Mouse (Mus musculus): ENCODE data around the gene Hist1h2bg. TPM values are rescaled to one million over a fixed set of nuclear protein-coding genes. Genes with fewer than 3 reads are reported as not detected.
A peak's percentile ranks its signal among the peaks of the same experiment; 100 is the strongest.

Hist1h2bg gene
- polyA plus RNA-seq, 1 experiment from 2014 or later = 3.2 TPM

- Histone ChIP-seq H3K36me3 (ENCODE audit: control insufficient read depth, insufficient read depth, low read length) (no peaks in the 10 kb centered on the region), H3K27ac (ENCODE audit: low read depth, low read length) (no peak overlapping the region), H3K4me2 (replicated peaks; ENCODE audit: low read depth, low read length) (no peak overlapping the region), H3K9ac (ENCODE audit: low read depth, low read length) (no peak overlapping the region), H3K4me1 (replicated peaks; ENCODE audit: control insufficient read depth, insufficient read depth, low read length) (no peaks in the 10 kb centered on the region), H3K9me3 (ENCODE audit: control insufficient read depth, low read length) (no peaks in the 10 kb centered on the region), H3K4me3 (ENCODE audit: low read depth, low read length) (no peak overlapping the region), H3K27me3 (ENCODE audit: control insufficient read depth, insufficient read depth, low read length) (no peaks in the 10 kb centered on the region)
- 91% methylated on average over 5 of the region's 5 CpGs for WGBS
- no peak for DNase-seq (ENCODE audit: low spot score)
- no peak for ATAC-seq (ENCODE audit: low FRiP score)
These were observed 22.0 kb downstream of the Hist1h2bg start for GRCm38 (mm10) chr13:23593051-23593770.

GRCm38 (mm10) chr13:23595185-23595584, 24.0 kb downstream of the Hist1h2bg start:
- Histone ChIP-seq H3K9me3 (ENCODE audit: control insufficient read depth, low read length) (no peaks in the 10 kb centered on the region), H3K4me2 (replicated peaks; ENCODE audit: low read depth, low read length) (no peak overlapping the region), H3K36me3 (ENCODE audit: control insufficient read depth, insufficient read depth, low read length) (no peaks in the 10 kb centered on the region), H3K27ac (ENCODE audit: low read depth, low read length) (no peak overlapping the region), H3K9ac (ENCODE audit: low read depth, low read length) (no peak overlapping the region), H3K4me3 (ENCODE audit: low read depth, low read length) (no peak overlapping the region), H3K4me1 (replicated peaks; ENCODE audit: control insufficient read depth, insufficient read depth, low read length) (no peaks in the 10 kb centered on the region), H3K27me3 (ENCODE audit: control insufficient read depth, insufficient read depth, low read length) (no peaks in the 10 kb centered on the region)
- DNase-seq (ENCODE audit: low spot score) (no peak), ATAC-seq (ENCODE audit: low FRiP score) (no peak)
- 84% methylated on average over 2 of the region's 2 CpGs for WGBS

- no peaks in the 10 kb centered on the region for H3K9me3 ChIP-seq (ENCODE audit: control insufficient read depth, low read length)
- no peaks in the 10 kb centered on the region for H3K4me1 ChIP-seq (replicated peaks; ENCODE audit: control insufficient read depth, insufficient read depth, low read length)
- H3K27me3 ChIP-seq (ENCODE audit: control insufficient read depth, insufficient read depth, low read length) = no peaks in the 10 kb centered on the region
- no peak overlapping the region for H3K4me2 ChIP-seq (replicated peaks; ENCODE audit: low read depth, low read length)
- ATAC-seq (ENCODE audit: low FRiP score) (no peak), DNase-seq (ENCODE audit: low spot score) (no peak)
- 84% methylated on average over 7 of the region's 7 CpGs for WGBS
- H3K9ac ChIP-seq (ENCODE audit: low read depth, low read length) = no peak overlapping the region
- no peak overlapping the region for H3K4me3 ChIP-seq (ENCODE audit: low read depth, low read length)
- H3K27ac ChIP-seq (ENCODE audit: low read depth, low read length) = no peak overlapping the region
- H3K36me3 ChIP-seq (ENCODE audit: control insufficient read depth, insufficient read depth, low read length) = no peaks in the 10 kb centered on the region
These were observed 24.6 kb downstream of the Hist1h2bg start for GRCm38 (mm10) chr13:23595622-23596372.

- Histone ChIP-seq H3K4me2 (replicated peaks; ENCODE audit: low read depth, low read length) (no peak overlapping the region), H3K4me3 (ENCODE audit: low read depth, low read length) (no peak overlapping the region), H3K9ac (ENCODE audit: low read depth, low read length) (no peak overlapping the region), H3K36me3 (ENCODE audit: control insufficient read depth, insufficient read depth, low read length) (no peaks in the 10 kb centered on the region), H3K27me3 (ENCODE audit: control insufficient read depth, insufficient read depth, low read length) (no peaks in the 10 kb centered on the region), H3K9me3 (ENCODE audit: control insufficient read depth, low read length) (no peaks in the 10 kb centered on the region), H3K4me1 (replicated peaks; ENCODE audit: control insufficient read depth, insufficient read depth, low read length) (no peaks in the 10 kb centered on the region), H3K27ac (ENCODE audit: low read depth, low read length) (no peak overlapping the region)
- ATAC-seq (ENCODE audit: low FRiP score) (peak; percentile 30; the same call in 1 of the 2 replicates), DNase-seq (ENCODE audit: low spot score) (peak; percentile 84)
- WGBS = 7% methylated on average over 9 of the region's 9 CpGs
These were observed 26.8 kb downstream of the Hist1h2bg start for GRCm38 (mm10) chr13:23597957-23598356.

- no peaks in the 10 kb centered on the region for H3K4me1 ChIP-seq (replicated peaks; ENCODE audit: control insufficient read depth, insufficient read depth, low read length)
- ATAC-seq (ENCODE audit: low FRiP score) (no peak), DNase-seq (ENCODE audit: low spot score) (no peak)
- H3K9ac ChIP-seq (ENCODE audit: low read depth, low read length) = no peak overlapping the region
- H3K4me2 ChIP-seq (replicated peaks; ENCODE audit: low read depth, low read length) = no peak overlapping the region
- H3K9me3 ChIP-seq (ENCODE audit: control insufficient read depth, low read length) = no peaks in the 10 kb centered on the region
- no peak overlapping the region for H3K4me3 ChIP-seq (ENCODE audit: low read depth, low read length)
- WGBS = 84% methylated on average over 7 of the region's 7 CpGs
- H3K27ac ChIP-seq (ENCODE audit: low read depth, low read length) = no peak overlapping the region
- H3K27me3 ChIP-seq (ENCODE audit: control insufficient read depth, insufficient read depth, low read length) = no peaks in the 10 kb centered on the region
- H3K36me3 ChIP-seq (ENCODE audit: control insufficient read depth, insufficient read depth, low read length) = no peaks in the 10 kb centered on the region
These were observed 32.0 kb downstream of the Hist1h2bg start for GRCm38 (mm10) chr13:23603182-23603699.

- no peak overlapping the region for H3K27ac ChIP-seq (ENCODE audit: low read depth, low read length)
- H3K36me3 ChIP-seq (ENCODE audit: control insufficient read depth, insufficient read depth, low read length) = no peaks in the 10 kb centered on the region
- H3K4me3 ChIP-seq (ENCODE audit: low read depth, low read length) = no peak overlapping the region
- no peaks in the 10 kb centered on the region for H3K27me3 ChIP-seq (ENCODE audit: control insufficient read depth, insufficient read depth, low read length)
- ATAC-seq (ENCODE audit: low FRiP score) = no peak
- no peak for DNase-seq (ENCODE audit: low spot score)
- 90% methylated on average over 3 of the region's 3 CpGs for WGBS
- no peaks in the 10 kb centered on the region for H3K4me1 ChIP-seq (replicated peaks; ENCODE audit: control insufficient read depth, insufficient read depth, low read length)
- H3K9ac ChIP-seq (ENCODE audit: low read depth, low read length) = no peak overlapping the region
- no peak overlapping the region for H3K4me2 ChIP-seq (replicated peaks; ENCODE audit: low read depth, low read length)
- no peaks in the 10 kb centered on the region for H3K9me3 ChIP-seq (ENCODE audit: control insufficient read depth, low read length)
These were observed 33.3 kb downstream of the Hist1h2bg start for GRCm38 (mm10) chr13:23604452-23604851.

- no peak overlapping the region for H3K9ac ChIP-seq (ENCODE audit: low read depth, low read length)
- H3K9me3 ChIP-seq (ENCODE audit: control insufficient read depth, low read length) = no peaks in the 10 kb centered on the region
- H3K27ac ChIP-seq (ENCODE audit: low read depth, low read length) = no peak overlapping the region
- no peaks in the 10 kb centered on the region for H3K36me3 ChIP-seq (ENCODE audit: control insufficient read depth, insufficient read depth, low read length)
- H3K4me2 ChIP-seq (replicated peaks; ENCODE audit: low read depth, low read length) = no peak overlapping the region
- H3K27me3 ChIP-seq (ENCODE audit: control insufficient read depth, insufficient read depth, low read length) = no peaks in the 10 kb centered on the region
- no peak for DNase-seq (ENCODE audit: low spot score)
- WGBS = 88% methylated on average over 3 of the region's 3 CpGs
- H3K4me3 ChIP-seq (ENCODE audit: low read depth, low read length) = no peak overlapping the region
- ATAC-seq (ENCODE audit: low FRiP score) = no peak
- no peaks in the 10 kb centered on the region for H3K4me1 ChIP-seq (replicated peaks; ENCODE audit: control insufficient read depth, insufficient read depth, low read length)
These were observed 33.9 kb downstream of the Hist1h2bg start for GRCm38 (mm10) chr13:23605052-23605451.

GRCm38 (mm10) chr13:23609209-23609608, 38.0 kb downstream of the Hist1h2bg start:
- Histone ChIP-seq H3K9me3 (ENCODE audit: control insufficient read depth, low read length) (no peaks in the 10 kb centered on the region), H3K4me2 (replicated peaks; ENCODE audit: low read depth, low read length) (no peak overlapping the region), H3K27me3 (ENCODE audit: control insufficient read depth, insufficient read depth, low read length) (no peaks in the 10 kb centered on the region), H3K4me1 (replicated peaks; ENCODE audit: control insufficient read depth, insufficient read depth, low read length) (no peaks in the 10 kb centered on the region), H3K9ac (ENCODE audit: low read depth, low read length) (no peak overlapping the region), H3K36me3 (ENCODE audit: control insufficient read depth, insufficient read depth, low read length) (no peaks in the 10 kb centered on the region), H3K27ac (ENCODE audit: low read depth, low read length) (no peak overlapping the region), H3K4me3 (ENCODE audit: low read depth, low read length) (no peak overlapping the region)
- no peak for ATAC-seq (ENCODE audit: low FRiP score)
- WGBS = 88% methylated on average over 4 of the region's 4 CpGs
- DNase-seq (ENCODE audit: low spot score) = no peak

GRCm38 (mm10) chr13:23609844-23610243, 38.6 kb downstream of the Hist1h2bg start:
- Histone ChIP-seq H3K9me3 (ENCODE audit: control insufficient read depth, low read length) (no peaks in the 10 kb centered on the region), H3K9ac (ENCODE audit: low read depth, low read length) (no peak overlapping the region), H3K36me3 (ENCODE audit: control insufficient read depth, insufficient read depth, low read length) (no peaks in the 10 kb centered on the region), H3K4me2 (replicated peaks; ENCODE audit: low read depth, low read length) (no peak overlapping the region), H3K4me1 (replicated peaks; ENCODE audit: control insufficient read depth, insufficient read depth, low read length) (no peaks in the 10 kb centered on the region), H3K27ac (ENCODE audit: low read depth, low read length) (no peak overlapping the region), H3K27me3 (ENCODE audit: control insufficient read depth, insufficient read depth, low read length) (no peaks in the 10 kb centered on the region), H3K4me3 (ENCODE audit: low read depth, low read length) (no peak overlapping the region)
- DNase-seq (ENCODE audit: low spot score) (no peak), ATAC-seq (ENCODE audit: low FRiP score) (no peak)

Measured in hindbrain, embryonic 11.5 days (tissue).